Mouse (Mus musculus) cortical plate, adult 2 months (tissue): Measurements from ENCODE around the gene Fam129b.
A peak's percentile ranks its signal among the peaks of the same experiment; 100 is the strongest.

ENCODE experiments used
- CTCF ChIP-seq: fragments of 200-500 bp; IDR thresholded peaks from 2 replicates; pipeline ENCODE4 v1.5.1; 2011; ENCODE audit warnings: mild to moderate bottlenecking, control low read depth, low read length; ENCODE audit not compliant: insufficient read depth; ENCODE audit errors: extremely low read depth
- POLR2A ChIP-seq: fragments of 200-500 bp; IDR thresholded peaks from 2 replicates; pipeline ENCODE4 v1.6.1; 2011; ENCODE audit warnings: mild to moderate bottlenecking, low read length, control low read depth; ENCODE audit not compliant: insufficient read depth; ENCODE audit errors: extremely low read depth

DNA sequence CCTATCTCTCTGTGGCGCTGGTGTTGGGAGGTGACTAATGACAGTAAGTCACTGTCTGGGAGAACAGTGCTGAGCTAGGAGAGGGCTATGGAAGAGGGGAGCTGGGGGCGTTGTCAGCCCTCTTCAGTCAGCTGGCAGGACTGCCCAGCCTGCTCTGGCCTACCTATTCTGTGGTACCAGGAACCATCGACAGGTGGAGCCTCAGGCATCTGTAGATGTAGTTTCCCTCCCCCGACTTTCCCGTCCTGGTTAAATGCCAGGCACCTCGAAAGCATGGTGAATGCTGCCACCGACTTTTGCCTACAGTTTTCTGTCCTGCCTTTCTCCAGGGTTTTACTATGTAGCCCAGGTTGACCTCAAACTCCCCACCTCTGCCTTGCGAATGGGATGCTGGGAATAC is 81.4 kb downstream of the Fam129b start:
- no peak for TF ChIP-seq POLR2A
- TF ChIP-seq CTCF: 0 out of 2 replicates have a peak, but pooled peaks have one; percentile 25
